Mouse (Mus musculus) G1E (cell line): ENCODE measurements at regions not wholly inside any gene's neighbourhood (a gene's known extent, or its start where the extent isn't known, plus 50 kb on each side); places are given as distances from the start of the nearest gene placed in this dataset.

Experiments used
- CTCF ChIP-seq: IDR thresholded peaks from 2 replicates; pipeline ENCODE4 v1.5.1; 2012; ENCODE audit warnings: low read depth, low read length, inconsistent platforms, mixed read lengths
- GATA1 ChIP-seq: IDR thresholded peaks from 2 replicates; pipeline ENCODE4 v1.6.1; 2012; ENCODE audit warnings: borderline replicate concordance, low read length, inconsistent platforms, mixed read lengths
- TAL1 ChIP-seq: conservative IDR thresholded peaks from 2 replicates; pipeline ENCODE4 v1.6.1; 2012; ENCODE audit warnings: low read depth, low read length, inconsistent platforms, mixed read lengths

DNA sequence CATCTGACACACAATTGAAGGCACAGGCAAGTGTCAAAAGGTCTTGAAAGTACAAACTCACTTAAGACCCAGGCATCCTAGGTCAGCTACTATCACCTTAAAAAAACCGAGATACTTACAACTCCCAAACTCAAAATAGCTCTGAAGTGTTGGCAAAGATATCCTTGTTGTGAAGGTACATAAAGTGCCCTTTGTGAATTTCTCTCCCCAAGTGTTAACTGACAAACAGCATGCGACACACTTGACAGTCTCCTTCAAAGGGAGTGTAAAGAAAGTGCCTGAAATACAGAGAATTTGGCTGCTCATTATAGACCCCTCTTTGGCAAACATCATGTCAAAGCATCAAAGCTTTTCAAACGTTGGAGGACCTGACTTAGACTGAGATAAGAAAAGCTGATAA is 2634.2 kb downstream of the 9330182O14Rik start:
- no peak for TF ChIP-seq CTCF
- TF ChIP-seq GATA1 = no peak
- no peak for TF ChIP-seq TAL1
